Mouse (Mus musculus) embryonic facial prominence, embryonic 12.5 days (tissue): Measurements from ENCODE around the gene Irak1. TPM values are rescaled to one million over a fixed set of nuclear protein-coding genes. Genes with fewer than 3 reads are reported as not detected.

ENCODE experiments used
- ATAC-seq: fragments of 200-750 bp; cut with Nextera tagmentation; 2 replicates; pipeline ENCODE4 v1.8.0; 2017; ENCODE audit not compliant: insufficient number of reproducible peaks, insufficient read depth, low FRiP score, low TSS enrichment
- H3K27ac ChIP-seq: fragments of 300-500 bp; sonication (generic); 2 replicates; pipeline ENCODE4 v1.5.1; 2016; ENCODE audit warnings: mild to moderate bottlenecking
- H3K27me3 ChIP-seq: fragments of 300-500 bp; sonication (generic); 2 replicates; pipeline ENCODE4 v1.6.1; 2016; ENCODE audit warnings: mild to moderate bottlenecking, moderate library complexity
- H3K36me3 ChIP-seq: fragments of 300-500 bp; sonication (generic); 2 replicates; pipeline ENCODE4 v1.6.1; 2016; ENCODE audit warnings: mild to moderate bottlenecking
- H3K4me1 ChIP-seq: fragments of 300-500 bp; sonication (generic); 2 replicates; pipeline ENCODE4 v1.6.1; 2016
- H3K4me2 ChIP-seq: fragments of 300-500 bp; sonication (generic); replicated peaks from 2 replicates; pipeline ENCODE4 v1.6.1; 2016; ENCODE audit warnings: mild to moderate bottlenecking, moderate library complexity
- H3K4me3 ChIP-seq: fragments of 300-500 bp; sonication (generic); 2 replicates; pipeline ENCODE4 v1.5.1; 2016; ENCODE audit warnings: mild to moderate bottlenecking
- H3K9ac ChIP-seq: fragments of 300-500 bp; sonication (generic); 2 replicates; pipeline ENCODE4 v1.6.1; 2016; ENCODE audit warnings: mild to moderate bottlenecking, moderate library complexity
- H3K9me3 ChIP-seq: fragments of 300-500 bp; sonication (generic); 2 replicates; pipeline ENCODE4 v1.6.1; 2016; ENCODE audit warnings: mild to moderate bottlenecking, moderate library complexity
- WGBS: fragments of 180-500 bp; shearing (Covaris S2); methylation state at CpG from one replicate; pipeline ENCODE4 v1.1.7; 2016; 5-methylcytosine and 5-hydroxymethylcytosine counted together
- microRNA counts: library from miRNA; unstranded; fragments of <30 nt; microRNA quantifications from one replicate; lab custom pipeline; 2017
- microRNA-seq: library from miRNA; unstranded; fragments of <30 nt; microRNA quantifications from one replicate; pipeline ENCODE4, GENCODE M21; 2017
- polyA plus RNA-seq: library from polyadenylated mRNA; unstranded; fragments of >200 nt; fragmentation: Nextera tagmentation; extraction: Ambion mirVana; gene quantifications from 2 replicates; pipeline ENCODE4 v1.2.1, GENCODE M21; 2016

Gene Irak1
- polyA plus RNA-seq, 1 experiment from 2014 or later, result 61.1 TPM

GRCm38 (mm10) chrX:73964363-73964762 is 59.4 kb downstream of the Irak1 start:
- H3K36me3 ChIP-seq, result 0 out of 2 replicates have a peak, but pooled peaks cover 3% of the 10 kb centered on the region
- H3K9ac ChIP-seq, result peak overlapping the region; percentile 70
- no peak overlapping the region for H3K27ac ChIP-seq
- peak overlapping the region; percentile 67 for H3K4me3 ChIP-seq
- H3K4me1 ChIP-seq, result peaks cover 18% of the 10 kb centered on the region; the same call in 1 of the 2 replicates
- H3K4me2 ChIP-seq, result peak overlapping the region; percentile 70
- no peak for ATAC-seq
- WGBS, result 50% methylated on average over 3 of the region's 3 CpGs
- peaks cover 5% of the 10 kb centered on the region; the same call in 1 of the 2 replicates for H3K27me3 ChIP-seq
- H3K9me3 ChIP-seq, result no peaks in the 10 kb centered on the region

MicroRNAs within 50 kb of the gene (microRNA counts, 519-probe panel; counts per million panel counts)
- microRNA mmu-miR-718 (lab: Ali Mortazavi, UCI), result 460 counts per million, percentile 65 among the panel's probes with 10 or more counts

Small RNA genes lying within 50 kb of the gene (microRNA-seq; reads per million reads assigned to microRNA genes)
- gene Mir5132, result 1.1 reads per million
- not detected for gene Mir718

Other genes with a start within 250 kb of the Irak1 start
- 5.6 and 9.6 TPM in 2 replicates for gene Srpk3, start 249.5 kb downstream of the Irak1 start, polyA plus RNA-seq
- gene Idh3g, start 237.0 kb downstream of the Irak1 start, polyA plus RNA-seq, result 161 and 172 TPM in 2 replicates
- gene Ssr4, start 236.9 kb downstream of the Irak1 start, polyA plus RNA-seq, result 140 and 143 TPM in 2 replicates
- gene Pdzd4, start 198.9 kb downstream of the Irak1 start, polyA plus RNA-seq, result 1.7 and 2.1 TPM in 2 replicates
- gene Avpr2, start 131.8 kb downstream of the Irak1 start, polyA plus RNA-seq, result 0.10 and 0.14 TPM in 2 replicates
- 5.9 and 7.2 TPM in 2 replicates for gene L1cam, start 127.8 kb downstream of the Irak1 start, polyA plus RNA-seq
- gene Arhgap4, start 102.0 kb downstream of the Irak1 start, polyA plus RNA-seq, result 2.7 and 3.0 TPM in 2 replicates
- gene Naa10, start 102.0 kb downstream of the Irak1 start, polyA plus RNA-seq, result 136 and 147 TPM in 2 replicates
- gene Renbp, start 93.1 kb downstream of the Irak1 start, polyA plus RNA-seq, result 19.7 and 24.7 TPM in 2 replicates
- gene Hcfc1, start 57.6 kb downstream of the Irak1 start, polyA plus RNA-seq, result 71.0 and 71.3 TPM in 2 replicates
- gene Opn1mw, start 103.5 kb upstream of the Irak1 start, polyA plus RNA-seq, result not detected in 2 replicates
- 14.8 and 15.6 TPM in 2 replicates for gene Mecp2, start 111.4 kb upstream of the Irak1 start, polyA plus RNA-seq
- gene Tex28, start 143.9 kb upstream of the Irak1 start, polyA plus RNA-seq, result not detected in 2 replicates
- 0.08 TPM in 1 of 2 replicates, not detected in the other for gene Tktl1, start 153.3 kb upstream of the Irak1 start, polyA plus RNA-seq
- gene Flna, start 225.9 kb upstream of the Irak1 start, polyA plus RNA-seq, result 359 and 360 TPM in 2 replicates
- 21.9 and 24.4 TPM in 2 replicates for gene Emd, start 230.8 kb upstream of the Irak1 start, polyA plus RNA-seq
- gene Rpl10, start 246.9 kb upstream of the Irak1 start, polyA plus RNA-seq, result 745 and 775 TPM in 2 replicates